Mouse (Mus musculus) neural tube, embryonic 14.5 days (tissue): ENCODE data around the gene Zic2. TPM values are rescaled to one million over a fixed set of nuclear protein-coding genes. Genes with fewer than 3 reads are reported as not detected.
"Not testable (repeated sequence)": the region's sequence is repeated elsewhere in the genome, so short reads cannot be mapped to it uniquely, and the experiment has no call there.

Source experiments
- ATAC-seq: fragments of 200-750 bp; cut with Nextera tagmentation; 2 replicates; pipeline ENCODE4 v1.8.0; 2017; ENCODE audit warnings: low read depth, mild to moderate bottlenecking, moderate TSS enrichment, moderate library complexity
- H3K27ac ChIP-seq: fragments of 300-500 bp; sonication (generic); 2 replicates; pipeline ENCODE4 v1.5.1; 2014; ENCODE audit warnings: low read depth, mild to moderate bottlenecking, control low read depth, low read length, moderate library complexity, mixed read lengths
- H3K27me3 ChIP-seq: fragments of 300-500 bp; sonication (generic); 2 replicates; pipeline ENCODE4 v1.6.1; 2014; ENCODE audit warnings: low read length; ENCODE audit not compliant: control insufficient read depth, insufficient read depth
- H3K36me3 ChIP-seq: fragments of 300-500 bp; sonication (generic); 2 replicates; pipeline ENCODE4 v1.6.1; 2014; ENCODE audit warnings: low read length, mixed read lengths; ENCODE audit not compliant: control insufficient read depth, insufficient read depth
- H3K4me1 ChIP-seq: fragments of 300-500 bp; sonication (generic); 2 replicates; pipeline ENCODE4 v1.6.1; 2014; ENCODE audit warnings: low read length; ENCODE audit not compliant: control insufficient read depth, insufficient read depth
- H3K4me2 ChIP-seq: fragments of 300-500 bp; sonication (generic); 2 replicates; pipeline ENCODE4 v1.6.1; 2014; ENCODE audit warnings: mild to moderate bottlenecking, low read depth, low read length, control low read depth
- H3K4me3 ChIP-seq: fragments of 300-500 bp; sonication (generic); 2 replicates; pipeline ENCODE4 v1.5.1; 2014; ENCODE audit warnings: low read depth, low read length, control low read depth, mixed read lengths
- H3K9ac ChIP-seq: fragments of 300-500 bp; sonication (generic); replicated peaks from 2 replicates; pipeline ENCODE4 v1.6.1; 2014; ENCODE audit warnings: low read depth, mild to moderate bottlenecking, control low read depth, low read length, mixed read lengths
- H3K9me3 ChIP-seq: fragments of 300-500 bp; sonication (generic); 2 replicates; pipeline ENCODE4 v1.6.1; 2016; ENCODE audit warnings: low read length; ENCODE audit not compliant: control insufficient read depth
- WGBS: fragments of 180-500 bp; shearing (Covaris S2); extraction: QIAGEN DNeasy Blood & Tissue Kit; methylation state at CpG from one replicate; pipeline ENCODE4 v1.1.7; 2014; 5-methylcytosine and 5-hydroxymethylcytosine counted together
- polyA plus RNA-seq: library from polyadenylated mRNA; unstranded; fragments of >200 nt; fragmentation: Nextera tagmentation; extraction: Ambion mirVana; gene quantifications from 2 replicates; pipeline ENCODE4 v1.2.1, GENCODE M21; 2014

The Zic2 gene
- polyA plus RNA-seq, 1 experiment from 2014 or later, result 6.5 TPM

- H3K27me3 ChIP-seq, result peaks cover 28% of the 10 kb centered on the region
- H3K9ac ChIP-seq, H3K9me3 ChIP-seq, H3K36me3 ChIP-seq, H3K4me3 ChIP-seq, H3K4me2 ChIP-seq, H3K4me1 ChIP-seq, ATAC-seq, H3K27ac ChIP-seq: not testable (repeated sequence)
- WGBS, result 71% methylated on average over 6 of the region's 12 CpGs
Measured at GRCm38 (mm10) chr14:122459332-122459731, 15.9 kb upstream of the Zic2 start.

- Histone ChIP-seq H3K36me3 (no peaks in the 10 kb centered on the region), H3K4me1 (peaks cover 7% of the 10 kb centered on the region), H3K9ac (no peak overlapping the region), H3K27me3 (peaks cover 28% of the 10 kb centered on the region), H3K9me3 (no peaks in the 10 kb centered on the region), H3K4me3 (no peak overlapping the region), H3K27ac (no peak overlapping the region), H3K4me2 (peak overlapping the region; percentile 17; the same call in 1 of the 2 replicates)
- WGBS, result 96% methylated on average over 1 of the region's 1 CpGs
- ATAC-seq, result no peak
Measured at GRCm38 (mm10) chr14:122459776-122460175, 15.5 kb upstream of the Zic2 start.

- no peak for ATAC-seq
- WGBS, result 44% methylated on average over 5 of the region's 5 CpGs
- H3K9me3 ChIP-seq, result no peaks in the 10 kb centered on the region
- H3K9ac ChIP-seq, result peak overlapping the region; percentile 8; the same call in 1 of the 2 replicates
- no peak overlapping the region for H3K27ac ChIP-seq
- peaks cover 27% of the 10 kb centered on the region for H3K27me3 ChIP-seq
- no peaks in the 10 kb centered on the region for H3K36me3 ChIP-seq
- H3K4me1 ChIP-seq, result peaks cover 10% of the 10 kb centered on the region
- H3K4me2 ChIP-seq, result peak overlapping the region; percentile 17; the same call in 1 of the 2 replicates
- H3K4me3 ChIP-seq, result no peak overlapping the region
Measured at GRCm38 (mm10) chr14:122460226-122460625, 15.0 kb upstream of the Zic2 start.

GRCm38 (mm10) chr14:122461500-122461899 lies 13.7 kb upstream of the Zic2 start:
- ATAC-seq, result no peak
- no peak overlapping the region for H3K4me3 ChIP-seq
- 31% methylated on average over 3 of the region's 3 CpGs for WGBS
- H3K4me1 ChIP-seq, result peaks cover 10% of the 10 kb centered on the region
- peak overlapping the region; percentile 60 for H3K4me2 ChIP-seq
- H3K27me3 ChIP-seq, result peaks cover 25% of the 10 kb centered on the region
- H3K36me3 ChIP-seq, result no peaks in the 10 kb centered on the region
- H3K27ac ChIP-seq, result no peak overlapping the region
- H3K9me3 ChIP-seq, result no peaks in the 10 kb centered on the region
- H3K9ac ChIP-seq, result no peak overlapping the region

GRCm38 (mm10) chr14:122461966-122462365 lies 13.3 kb upstream of the Zic2 start:
- no peaks in the 10 kb centered on the region for H3K36me3 ChIP-seq
- WGBS, result 11% methylated on average over 9 of the region's 9 CpGs
- 0 out of 2 replicates have a peak overlapping the region, but pooled peaks have one; percentile 13 for H3K4me3 ChIP-seq
- peaks cover 25% of the 10 kb centered on the region for H3K27me3 ChIP-seq
- H3K27ac ChIP-seq, result peak overlapping the region; percentile 30; the same call in 1 of the 2 replicates
- H3K9ac ChIP-seq, result no peak overlapping the region
- H3K4me1 ChIP-seq, result peaks cover 10% of the 10 kb centered on the region
- no peaks in the 10 kb centered on the region for H3K9me3 ChIP-seq
- H3K4me2 ChIP-seq, result peak overlapping the region; percentile 60
- ATAC-seq, result no peak

- Histone ChIP-seq H3K27me3 (peaks cover 25% of the 10 kb centered on the region), H3K9ac (peak overlapping the region; percentile 58; the same call in 1 of the 2 replicates), H3K4me1 (peaks cover 10% of the 10 kb centered on the region), H3K9me3 (no peaks in the 10 kb centered on the region), H3K27ac (peak overlapping the region; percentile 36; the same call in 1 of the 2 replicates), H3K36me3 (no peaks in the 10 kb centered on the region), H3K4me2 (peak overlapping the region; percentile 60), H3K4me3 (peak overlapping the region; percentile 43)
- ATAC-seq, result no peak
- 8% methylated on average over 17 of the region's 17 CpGs for WGBS
Measured at GRCm38 (mm10) chr14:122462689-122463079, 12.6 kb upstream of the Zic2 start.

- Histone ChIP-seq H3K9me3 (no peaks in the 10 kb centered on the region), H3K36me3 (no peaks in the 10 kb centered on the region), H3K27ac (peak overlapping the region; percentile 36; the same call in 1 of the 2 replicates), H3K9ac (peak overlapping the region; percentile 58), H3K4me3 (peak overlapping the region; percentile 43), H3K4me2 (peak overlapping the region; percentile 60), H3K27me3 (peaks cover 29% of the 10 kb centered on the region), H3K4me1 (peaks cover 10% of the 10 kb centered on the region)
- no peak for ATAC-seq
- WGBS, result 1% methylated on average over 40 of the region's 40 CpGs
Measured at GRCm38 (mm10) chr14:122463080-122463691, 12.0 kb upstream of the Zic2 start.

- Histone ChIP-seq H3K27ac (peak overlapping the region; percentile 73), H3K9ac (peak overlapping the region; percentile 58), H3K4me3 (peak overlapping the region; percentile 43), H3K4me1 (peaks cover 10% of the 10 kb centered on the region), H3K27me3 (peaks cover 33% of the 10 kb centered on the region), H3K4me2 (peak overlapping the region; percentile 60)
- not testable (repeated sequence) for H3K9me3 ChIP-seq, H3K36me3 ChIP-seq
- WGBS, result 0% methylated on average over 49 of the region's 58 CpGs
- ATAC-seq, result peak; percentile 28; the same call in 1 of the 2 replicates
Measured at GRCm38 (mm10) chr14:122463734-122464341, 11.4 kb upstream of the Zic2 start.

- peak overlapping the region; percentile 43 for H3K4me3 ChIP-seq
- peaks cover 10% of the 10 kb centered on the region for H3K4me1 ChIP-seq
- no peaks in the 10 kb centered on the region for H3K36me3 ChIP-seq
- 0% methylated on average over 58 of the region's 62 CpGs for WGBS
- peaks cover 34% of the 10 kb centered on the region for H3K27me3 ChIP-seq
- 0 out of 2 replicates have a peak, but pooled peaks have one; percentile 12 for ATAC-seq
- H3K9me3 ChIP-seq, result no peaks in the 10 kb centered on the region
- peak overlapping the region; percentile 73 for H3K27ac ChIP-seq
- H3K9ac ChIP-seq, result peak overlapping the region; percentile 58
- peak overlapping the region; percentile 60 for H3K4me2 ChIP-seq
Measured at GRCm38 (mm10) chr14:122464351-122464762, 10.9 kb upstream of the Zic2 start.
